ENCODE assay signal across 17 mouse cellular contexts in genomic region chr13:46459546-46459945, GRCm38 (mm10). TPM values are rescaled to one million over a fixed set of nuclear protein-coding genes. Genes with fewer than 3 reads are reported as not detected.
DNase-seq lines count a peak whose midpoint lies in the region; ATAC-seq lines count a peak whose summit lies in the region.
"Had no signal": no experiment of that assay in that cellular context is flagged by ENCODE, and none has a peak within 500 bp of the region (broad histone marks: within the 10 kb centered on the region; RNA-seq: fewer than 3 reads in every experiment).

No protein-coding gene starts in this region.

- 58% methylated on average over 10 of the region's 10 CpGs for WGBS in hindbrain, embryonic 13.5 days
- 83% methylated on average over 10 of the region's 10 CpGs for WGBS in hindbrain, embryonic 12.5 days
- 62% methylated on average over 10 of the region's 10 CpGs for WGBS in midbrain, embryonic 16.5 days
- 60% methylated on average over 10 of the region's 10 CpGs for WGBS in midbrain, embryonic 14.5 days
- WGBS in hindbrain, embryonic 16.5 days, result 48% methylated on average over 10 of the region's 10 CpGs

- H3K27ac ChIP-seq in hindbrain, embryonic 13.5 days, result peak overlapping the region; percentile 52
- H3K27ac ChIP-seq in hindbrain, embryonic 12.5 days, result no peak overlapping the region
- 0 out of 2 replicates have a peak overlapping the region, but pooled peaks have one; percentile 44 for H3K27ac ChIP-seq in midbrain, embryonic 16.5 days (ENCODE audit: low read length)
- H3K27ac ChIP-seq in midbrain, embryonic 14.5 days (replicated peaks; ENCODE audit: low read depth, low read length), result no peak overlapping the region
- no peak overlapping the region for H3K27ac ChIP-seq in hindbrain, embryonic 16.5 days (ENCODE audit: low read depth, low read length)
- H3K27ac ChIP-seq: embryonic facial prominence, embryonic 12.5 days; forebrain, embryonic 15.5 days had no signal

- no peaks in the 10 kb centered on the region for H3K27me3 ChIP-seq in hindbrain, embryonic 13.5 days
- no peaks in the 10 kb centered on the region for H3K27me3 ChIP-seq in hindbrain, embryonic 12.5 days
- no peaks in the 10 kb centered on the region for H3K27me3 ChIP-seq in midbrain, embryonic 16.5 days (ENCODE audit: control insufficient read depth, insufficient read depth, low read depth, low read length)
- H3K27me3 ChIP-seq in midbrain, embryonic 14.5 days (ENCODE audit: control insufficient read depth, insufficient read depth, low read length), result no peaks in the 10 kb centered on the region
- H3K27me3 ChIP-seq in hindbrain, embryonic 16.5 days (replicated peaks; ENCODE audit: control insufficient read depth, insufficient read depth, low read length), result no peaks in the 10 kb centered on the region
- H3K27me3 ChIP-seq: embryonic facial prominence, embryonic 12.5 days; forebrain, embryonic 15.5 days; heart, embryonic 12.5 days had no signal

- DNase-seq in midbrain, embryonic 14.5 days, result no peak
- DNase-seq in liver, result no peak
- DNase-seq: adrenal gland, postnatal 10 days; cerebellum, adult 11-12 months; cerebellum, adult 9-10 months; cerebellum, postnatal 25 days; gastrocnemius, postnatal 10 days had no signal

- H3K4me3 ChIP-seq in hindbrain, embryonic 13.5 days, result no peak overlapping the region
- no peak overlapping the region for H3K4me3 ChIP-seq in hindbrain, embryonic 12.5 days
- no peak overlapping the region for H3K4me3 ChIP-seq in midbrain, embryonic 16.5 days (ENCODE audit: low read depth, low read length)
- no peak overlapping the region for H3K4me3 ChIP-seq in midbrain, embryonic 14.5 days (replicated peaks; ENCODE audit: low read depth, low read length)
- no peak overlapping the region for H3K4me3 ChIP-seq in hindbrain, embryonic 16.5 days (ENCODE audit: low read length)
- H3K4me3 ChIP-seq: embryonic facial prominence, embryonic 12.5 days; forebrain, embryonic 15.5 days; heart, embryonic 12.5 days had no signal

- H3K4me1 ChIP-seq in hindbrain, embryonic 13.5 days (replicated peaks), result peaks cover 9% of the 10 kb centered on the region
- H3K4me1 ChIP-seq in hindbrain, embryonic 12.5 days, result no peaks in the 10 kb centered on the region
- H3K4me1 ChIP-seq in midbrain, embryonic 16.5 days (ENCODE audit: control insufficient read depth, insufficient read depth, low read length), result no peaks in the 10 kb centered on the region
- H3K4me1 ChIP-seq in midbrain, embryonic 14.5 days (ENCODE audit: control insufficient read depth, insufficient read depth, low read length), result 0 out of 2 replicates have a peak, but pooled peaks cover 3% of the 10 kb centered on the region
- no peaks in the 10 kb centered on the region for H3K4me1 ChIP-seq in hindbrain, embryonic 16.5 days (ENCODE audit: control insufficient read depth, insufficient read depth, low read depth, low read length)
- H3K4me1 ChIP-seq: embryonic facial prominence, embryonic 12.5 days; forebrain, embryonic 15.5 days; heart, embryonic 12.5 days had no signal

- H3K9ac ChIP-seq in hindbrain, embryonic 13.5 days, result no peak overlapping the region
- no peak overlapping the region for H3K9ac ChIP-seq in hindbrain, embryonic 12.5 days
- no peak overlapping the region for H3K9ac ChIP-seq in midbrain, embryonic 16.5 days (ENCODE audit: low read depth, low read length)
- no peak overlapping the region for H3K9ac ChIP-seq in midbrain, embryonic 14.5 days (replicated peaks; ENCODE audit: low read length)
- no peak overlapping the region for H3K9ac ChIP-seq in hindbrain, embryonic 16.5 days (ENCODE audit: low read depth, low read length)
- H3K9ac ChIP-seq: embryonic facial prominence, embryonic 12.5 days; forebrain, embryonic 15.5 days; heart, embryonic 12.5 days had no signal

- no peak for ATAC-seq in hindbrain, embryonic 13.5 days (ENCODE audit: low FRiP score)
- ATAC-seq in hindbrain, embryonic 12.5 days (ENCODE audit: low FRiP score), result no peak
- no peak for ATAC-seq in midbrain, embryonic 16.5 days
- no peak for ATAC-seq in midbrain, embryonic 14.5 days (ENCODE audit: low FRiP score, low TSS enrichment)
- ATAC-seq in hindbrain, embryonic 16.5 days, result peak; percentile 69
- ATAC-seq in granulocyte monocyte progenitor cell, adult 5-6 weeks (replicated peaks; ENCODE audit: poor library complexity, severe bottlenecking), result no peak
- ATAC-seq: forebrain, embryonic 15.5 days; inflammation-experienced regulatory T-cells, adult 6 months had no signal

- H3K4me2 ChIP-seq in hindbrain, embryonic 13.5 days, result no peak overlapping the region
- H3K4me2 ChIP-seq in hindbrain, embryonic 12.5 days (replicated peaks), result no peak overlapping the region
- no peak overlapping the region for H3K4me2 ChIP-seq in midbrain, embryonic 16.5 days (ENCODE audit: low read length)
- no peak overlapping the region for H3K4me2 ChIP-seq in midbrain, embryonic 14.5 days (ENCODE audit: low read length)
- H3K4me2 ChIP-seq in hindbrain, embryonic 16.5 days (ENCODE audit: low read length), result no peak overlapping the region
- H3K4me2 ChIP-seq: embryonic facial prominence, embryonic 12.5 days; forebrain, embryonic 15.5 days; heart, embryonic 12.5 days had no signal

- H3K36me3 ChIP-seq in hindbrain, embryonic 13.5 days, result no peaks in the 10 kb centered on the region
- H3K36me3 ChIP-seq in hindbrain, embryonic 12.5 days, result no peaks in the 10 kb centered on the region
- H3K36me3 ChIP-seq in midbrain, embryonic 16.5 days (ENCODE audit: control insufficient read depth, insufficient read depth, low read length), result no peaks in the 10 kb centered on the region
- H3K36me3 ChIP-seq in midbrain, embryonic 14.5 days (ENCODE audit: control insufficient read depth, insufficient read depth, low read length), result no peaks in the 10 kb centered on the region
- H3K36me3 ChIP-seq in hindbrain, embryonic 16.5 days (ENCODE audit: control insufficient read depth, insufficient read depth, low read length), result no peaks in the 10 kb centered on the region
- H3K36me3 ChIP-seq: embryonic facial prominence, embryonic 12.5 days; forebrain, embryonic 15.5 days; heart, embryonic 12.5 days had no signal

- H3K9me3 ChIP-seq in hindbrain, embryonic 13.5 days, result no peaks in the 10 kb centered on the region
- H3K9me3 ChIP-seq in hindbrain, embryonic 12.5 days (replicated peaks), result no peaks in the 10 kb centered on the region
- H3K9me3 ChIP-seq in midbrain, embryonic 16.5 days (replicated peaks; ENCODE audit: control insufficient read depth, low read length, poor library complexity, severe bottlenecking), result no peaks in the 10 kb centered on the region
- no peaks in the 10 kb centered on the region for H3K9me3 ChIP-seq in midbrain, embryonic 14.5 days (ENCODE audit: control insufficient read depth, low read length)
- H3K9me3 ChIP-seq in hindbrain, embryonic 16.5 days (ENCODE audit: control insufficient read depth, low read length), result no peaks in the 10 kb centered on the region
- H3K9me3 ChIP-seq: embryonic facial prominence, embryonic 12.5 days; forebrain, embryonic 15.5 days; heart, embryonic 12.5 days had no signal

RNA-seq across cellular contexts. Expression of gene Rbm24, which starts 41.3 kb away (rescaled TPM):
- 2.1 and 2.3 TPM in 2 replicates for polyA plus RNA-seq in hindbrain, embryonic 13.5 days (2015; fragmentation: Nextera tagmentation; extraction: Ambion mirVana)
- polyA plus RNA-seq in hindbrain, embryonic 12.5 days (2016; fragmentation: Nextera tagmentation; extraction: Ambion mirVana), result 2.4 and 3.6 TPM in 2 replicates
- 3.4 and 4.8 TPM in 2 replicates for polyA plus RNA-seq in midbrain, embryonic 16.5 days (2015; fragmentation: Nextera tagmentation; extraction: Ambion mirVana)
- 3.6 and 4.0 TPM in 2 replicates for polyA plus RNA-seq in midbrain, embryonic 14.5 days (2014; fragmentation: Nextera tagmentation; extraction: Ambion mirVana)
- 2.4 and 2.8 TPM in 2 replicates for polyA plus RNA-seq in hindbrain, embryonic 16.5 days (2015; fragmentation: Nextera tagmentation; extraction: Ambion mirVana)
- not detected in 2 replicates for total RNA-seq in granulocyte monocyte progenitor cell, adult 5-6 weeks (2014; fragmentation: Nextera tagmentation)
- not detected in 2 replicates for total RNA-seq in granulocyte monocyte progenitor cell, adult 5-6 weeks (2017)
- total RNA-seq: MEL had no signal

RNA-seq across cellular contexts. Expression of gene Cap2, which starts 42.1 kb away (rescaled TPM):
- polyA plus RNA-seq in hindbrain, embryonic 13.5 days (2015; fragmentation: Nextera tagmentation; extraction: Ambion mirVana), result 5.6 and 6.3 TPM in 2 replicates
- 9.4 and 10.2 TPM in 2 replicates for polyA plus RNA-seq in hindbrain, embryonic 12.5 days (2016; fragmentation: Nextera tagmentation; extraction: Ambion mirVana)
- 15.9 and 16.2 TPM in 2 replicates for polyA plus RNA-seq in midbrain, embryonic 16.5 days (2015; fragmentation: Nextera tagmentation; extraction: Ambion mirVana)
- 6.6 and 8.4 TPM in 2 replicates for polyA plus RNA-seq in midbrain, embryonic 14.5 days (2014; fragmentation: Nextera tagmentation; extraction: Ambion mirVana)
- 11.2 and 12.9 TPM in 2 replicates for polyA plus RNA-seq in hindbrain, embryonic 16.5 days (2015; fragmentation: Nextera tagmentation; extraction: Ambion mirVana)
- total RNA-seq in granulocyte monocyte progenitor cell, adult 5-6 weeks (2014; fragmentation: Nextera tagmentation), result not detected in 2 replicates
- total RNA-seq in granulocyte monocyte progenitor cell, adult 5-6 weeks (2017), result not detected in 2 replicates

Comparison
In these comparisons a context has a peak if more than half of its experiments do, and no peak if none do; other contexts are left out.
1. H3K27ac ChIP-seq: peak in hindbrain, embryonic 13.5 days (single experiment) and midbrain, embryonic 16.5 days (single experiment); none in hindbrain, embryonic 12.5 days (single experiment), midbrain, embryonic 14.5 days (single experiment) and hindbrain, embryonic 16.5 days (single experiment).